Mouse (Mus musculus) embryonic facial prominence, embryonic 10.5 days (tissue): ENCODE measurements around the gene Ccdc158. TPM values are rescaled to one million over a fixed set of nuclear protein-coding genes. Genes with fewer than 3 reads are reported as not detected.

ENCODE experiments used
- DNase-seq: peaks from one replicate; pipeline ENCODE4 v3.0.0-alpha.2; 2017; ENCODE audit warnings: low spot score
- H3K27ac ChIP-seq: fragments of 300-500 bp; sonication (generic); replicated peaks from 2 replicates; pipeline ENCODE4 v1.5.1; 2016; ENCODE audit warnings: mild to moderate bottlenecking
- H3K27me3 ChIP-seq: fragments of 300-500 bp; sonication (generic); replicated peaks from 2 replicates; pipeline ENCODE4 v1.6.1; 2016; ENCODE audit warnings: low read depth, mild to moderate bottlenecking; ENCODE audit not compliant: poor library complexity, severe bottlenecking
- H3K36me3 ChIP-seq: fragments of 300-500 bp; sonication (generic); replicated peaks from 2 replicates; pipeline ENCODE4 v1.6.1; 2016; ENCODE audit warnings: mild to moderate bottlenecking, moderate library complexity
- H3K4me1 ChIP-seq: fragments of 300-500 bp; sonication (generic); 2 replicates; pipeline ENCODE4 v1.6.1; 2016
- H3K4me3 ChIP-seq: fragments of 300-500 bp; sonication (generic); 2 replicates; pipeline ENCODE4 v1.5.1; 2016; ENCODE audit warnings: mild to moderate bottlenecking, moderate library complexity
- H3K9me3 ChIP-seq: fragments of 300-500 bp; sonication (generic); 2 replicates; pipeline ENCODE4 v1.6.1; 2016; ENCODE audit warnings: mild to moderate bottlenecking
- WGBS: fragments of 180-500 bp; shearing (Covaris S2); methylation state at CpG from one replicate; pipeline ENCODE4 v1.1.7; 2016; 5-methylcytosine and 5-hydroxymethylcytosine counted together
- polyA plus RNA-seq: library from polyadenylated mRNA; unstranded; fragments of >200 nt; fragmentation: Nextera tagmentation; extraction: Ambion mirVana; gene quantifications from 2 replicates; pipeline ENCODE4 v1.2.1, GENCODE M21; 2016

Gene Ccdc158
- polyA plus RNA-seq = 0.54 and 0.92 TPM in 2 replicates

DNA sequence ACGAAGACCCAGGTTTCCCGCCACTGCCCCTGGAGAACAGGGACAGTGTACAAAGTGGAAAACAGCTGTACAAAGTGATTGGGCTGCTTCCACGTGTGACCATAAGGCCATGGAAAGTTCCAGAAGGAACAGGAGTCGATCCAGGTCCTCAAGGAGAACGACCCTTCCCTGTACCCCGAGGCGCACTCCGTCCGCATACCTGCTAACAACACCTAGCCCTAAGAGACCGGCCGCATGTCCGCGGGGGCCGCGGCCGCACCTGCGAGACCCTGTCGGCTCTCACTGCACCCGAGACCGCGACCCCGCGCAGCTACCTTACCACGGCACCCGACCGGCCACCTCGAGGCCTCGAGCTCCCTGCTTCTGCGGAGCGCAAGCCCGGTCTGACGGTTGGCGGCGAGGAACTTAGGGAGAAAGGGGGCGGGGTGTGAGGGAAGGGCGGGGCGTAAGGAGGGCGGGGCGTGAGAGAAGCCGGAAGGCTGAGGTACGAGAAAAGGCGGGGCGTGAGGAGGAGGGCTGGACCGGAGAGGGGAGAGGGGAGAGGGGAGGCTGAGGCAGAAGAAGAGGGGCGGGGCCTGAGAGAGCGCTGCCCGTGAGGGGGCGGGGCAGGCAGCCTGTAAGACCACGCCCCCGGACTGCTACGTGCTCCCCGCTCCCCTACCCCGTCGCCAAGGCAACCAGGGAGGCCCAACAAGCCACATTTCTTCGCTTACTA lies at the start of gene Ccdc158:
TSS of gene Ccdc158 (minus strand) at position 413 of the 715 bp plus-strand sequence.
- Histone ChIP-seq H3K9me3 (no peaks in the 10 kb centered on the region), H3K4me3 (peak within 1 kb of the TSS; percentile 61), H3K27me3 (peaks cover 13% of the 10 kb centered on the region; the same call in 1 of the 2 replicates), H3K4me1 (peaks cover 14% of the 10 kb centered on the region), H3K27ac (peak within 1 kb of the TSS; percentile 66), H3K36me3 (no peaks in the 10 kb centered on the region)
- 15% methylated on average over 53 of the region's 55 CpGs for WGBS
- peak; percentile 96 for DNase-seq

DNA sequence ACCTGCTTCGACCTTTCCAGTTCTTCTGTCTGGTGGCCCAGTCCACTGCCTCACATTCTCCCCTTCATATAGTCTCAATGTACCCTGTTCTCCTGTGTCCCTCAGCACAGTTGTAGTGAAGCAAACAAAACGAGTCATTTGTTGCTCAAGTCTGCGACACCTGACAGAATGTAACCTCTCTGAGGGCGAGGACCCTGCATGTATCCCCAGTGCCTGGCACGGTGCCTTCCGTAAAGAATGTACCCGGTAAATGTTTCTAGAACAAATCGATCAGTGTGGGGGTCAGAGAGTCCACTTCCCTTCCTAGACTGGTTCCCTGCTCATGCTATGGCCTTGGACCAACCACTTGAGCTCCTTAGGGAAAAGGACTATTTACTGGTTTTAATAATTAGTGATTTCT lies 46.5 kb upstream of the Ccdc158 start:
- H3K4me3 ChIP-seq = no peak overlapping the region
- no peak overlapping the region for H3K27ac ChIP-seq
- no peaks in the 10 kb centered on the region for H3K9me3 ChIP-seq
- H3K27me3 ChIP-seq = no peaks in the 10 kb centered on the region
- WGBS = 93% methylated on average over 8 of the region's 8 CpGs
- no peak for DNase-seq
- H3K4me1 ChIP-seq = 0 out of 2 replicates have a peak, but pooled peaks cover 8% of the 10 kb centered on the region
- no peaks in the 10 kb centered on the region for H3K36me3 ChIP-seq

DNA sequence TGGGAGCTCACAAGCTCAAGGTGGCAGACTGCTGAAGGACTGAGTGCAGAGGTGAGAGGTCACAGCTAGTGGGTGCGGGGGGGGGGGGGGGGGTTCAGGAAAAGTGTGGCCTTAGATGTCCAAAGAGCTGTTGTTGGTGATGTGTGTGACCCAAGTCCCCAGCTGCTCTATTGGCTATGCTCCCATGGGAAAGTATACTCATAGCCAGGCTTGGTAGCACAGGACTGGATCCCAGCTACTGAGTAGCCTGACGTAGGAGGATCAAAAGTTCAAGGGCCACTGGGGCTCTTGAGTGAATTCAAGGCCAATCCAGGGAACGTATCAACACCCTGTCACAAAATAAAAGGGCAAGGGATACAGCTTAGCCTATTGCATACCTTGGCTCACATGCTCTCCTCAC lies 43.8 kb upstream of the Ccdc158 start:
- DNase-seq = no peak
- Histone ChIP-seq H3K36me3 (no peaks in the 10 kb centered on the region), H3K27me3 (no peaks in the 10 kb centered on the region), H3K9me3 (no peaks in the 10 kb centered on the region), H3K4me3 (no peak overlapping the region), H3K27ac (no peak overlapping the region), H3K4me1 (peaks cover 17% of the 10 kb centered on the region; the same call in 1 of the 2 replicates)
- WGBS = 60% methylated on average over 3 of the region's 3 CpGs

DNA sequence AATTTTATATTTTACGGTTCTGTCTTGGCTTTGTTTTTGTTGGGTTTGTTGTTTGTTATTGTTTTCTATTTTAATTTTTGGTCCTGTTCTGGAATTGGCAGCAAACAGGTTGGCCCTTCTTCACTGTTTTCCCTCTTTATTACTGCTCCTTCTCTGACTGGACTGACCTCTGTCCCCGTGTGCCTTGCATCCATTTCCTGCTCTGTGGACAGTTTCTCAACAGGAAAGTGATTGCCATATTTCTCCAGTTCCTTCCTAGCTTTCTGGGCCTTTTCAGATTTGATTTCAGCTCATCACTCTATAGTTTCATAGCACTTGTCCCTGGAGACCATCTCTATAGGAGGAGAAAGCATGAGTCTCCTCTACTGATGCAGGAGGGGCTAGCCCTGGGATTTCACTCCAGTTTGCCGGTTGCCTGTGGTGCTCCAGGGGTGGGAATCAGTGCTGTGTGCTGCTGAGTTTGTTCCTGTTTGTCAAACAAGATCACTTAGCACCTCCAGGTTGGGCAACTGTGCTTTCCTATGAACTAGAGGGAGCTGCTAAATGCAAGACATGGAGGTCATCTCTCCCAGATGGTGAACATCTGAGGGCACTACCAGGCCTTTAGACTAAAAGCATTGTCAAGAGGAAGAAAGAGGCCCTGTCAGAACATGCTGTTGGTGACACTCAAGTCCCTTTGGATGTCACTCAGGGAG lies 42.7 kb upstream of the Ccdc158 start:
- Histone ChIP-seq H3K36me3 (no peaks in the 10 kb centered on the region), H3K27me3 (no peaks in the 10 kb centered on the region), H3K9me3 (no peaks in the 10 kb centered on the region), H3K4me3 (no peak overlapping the region), H3K27ac (no peak overlapping the region), H3K4me1 (peaks cover 22% of the 10 kb centered on the region)
- no peak for DNase-seq
- WGBS = 74% methylated on average over 3 of the region's 3 CpGs

DNA sequence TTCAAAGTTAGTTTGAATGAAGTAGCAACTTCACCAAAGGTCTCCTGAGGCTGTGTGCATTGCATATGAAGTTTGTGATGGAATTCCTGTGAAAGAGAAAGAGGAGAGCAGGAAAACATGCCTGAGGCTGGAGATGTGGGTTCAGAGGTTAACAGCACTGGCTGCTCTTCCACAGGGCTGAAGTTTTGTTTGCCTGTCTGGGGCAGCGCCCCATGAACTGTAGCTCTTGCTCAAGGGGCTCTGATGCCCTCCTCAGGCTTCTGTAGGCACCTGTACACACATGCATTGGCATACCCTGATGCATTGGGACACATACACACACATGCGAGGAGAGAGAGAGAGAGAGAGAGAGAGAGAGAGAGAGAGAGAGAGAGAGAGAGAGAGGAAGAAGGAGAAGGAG lies 40.8 kb upstream of the Ccdc158 start:
- H3K9me3 ChIP-seq = no peaks in the 10 kb centered on the region
- H3K36me3 ChIP-seq = no peaks in the 10 kb centered on the region
- peaks cover 29% of the 10 kb centered on the region for H3K4me1 ChIP-seq
- H3K27me3 ChIP-seq = no peaks in the 10 kb centered on the region
- H3K4me3 ChIP-seq = no peak overlapping the region
- 74% methylated on average over 2 of the region's 2 CpGs for WGBS
- DNase-seq = no peak
- no peak overlapping the region for H3K27ac ChIP-seq

DNA sequence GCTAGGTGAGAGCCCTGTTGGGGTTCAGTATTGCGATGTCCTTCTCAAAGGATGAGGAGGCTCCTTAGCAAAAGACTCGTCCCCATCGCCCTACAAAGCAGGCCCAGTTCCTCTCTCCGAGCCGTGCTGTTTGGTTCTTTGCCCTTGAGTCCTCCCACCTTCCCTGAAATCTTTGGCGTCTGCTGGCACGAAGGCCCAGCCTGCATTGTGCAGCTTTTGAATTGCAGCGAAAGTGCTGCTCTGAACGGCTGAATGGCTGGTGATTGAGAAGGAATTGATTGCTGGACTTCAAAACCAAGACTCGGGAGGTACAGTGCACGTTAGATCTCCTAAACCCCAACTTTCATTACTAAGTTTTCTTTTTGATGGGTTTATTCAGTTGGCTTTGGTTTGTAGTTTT lies 40.2 kb upstream of the Ccdc158 start:
- 61% methylated on average over 11 of the region's 11 CpGs for WGBS
- Histone ChIP-seq H3K27ac (no peak overlapping the region; the same call in 1 of the 2 replicates), H3K4me1 (peaks cover 35% of the 10 kb centered on the region)

DNA sequence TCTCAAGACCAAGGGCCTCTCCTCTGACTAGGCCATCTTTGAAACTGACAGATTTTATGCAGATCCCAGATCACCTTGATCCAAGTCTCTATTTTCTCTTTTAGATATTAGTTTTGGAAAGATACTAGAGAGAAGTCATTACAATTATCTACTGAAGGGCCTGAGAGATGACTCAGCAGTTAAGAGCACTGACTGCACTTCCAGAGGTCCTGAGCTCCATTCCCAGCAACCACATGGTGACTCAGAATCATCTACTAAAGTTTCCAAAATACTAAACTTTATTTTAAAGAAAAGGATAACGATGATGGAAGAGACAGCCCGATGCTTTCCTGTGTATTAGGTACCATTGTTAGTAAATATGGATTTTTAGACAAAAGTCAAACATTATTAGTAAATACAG lies 39.8 kb upstream of the Ccdc158 start:
- no peak overlapping the region; the same call in 1 of the 2 replicates for H3K27ac ChIP-seq
- H3K9me3 ChIP-seq = no peaks in the 10 kb centered on the region
- H3K36me3 ChIP-seq = no peaks in the 10 kb centered on the region
- WGBS = 96% methylated on average over 2 of the region's 2 CpGs
- peaks cover 37% of the 10 kb centered on the region for H3K4me1 ChIP-seq
- H3K27me3 ChIP-seq = no peaks in the 10 kb centered on the region
- DNase-seq = no peak
- no peak overlapping the region for H3K4me3 ChIP-seq

More for the DNA sequence above, 40.2 kb upstream of the Ccdc158 start:
- Histone ChIP-seq H3K4me3 (no peak overlapping the region), H3K27me3 (no peaks in the 10 kb centered on the region), H3K36me3 (no peaks in the 10 kb centered on the region), H3K9me3 (no peaks in the 10 kb centered on the region)
- no peak for DNase-seq

DNA sequence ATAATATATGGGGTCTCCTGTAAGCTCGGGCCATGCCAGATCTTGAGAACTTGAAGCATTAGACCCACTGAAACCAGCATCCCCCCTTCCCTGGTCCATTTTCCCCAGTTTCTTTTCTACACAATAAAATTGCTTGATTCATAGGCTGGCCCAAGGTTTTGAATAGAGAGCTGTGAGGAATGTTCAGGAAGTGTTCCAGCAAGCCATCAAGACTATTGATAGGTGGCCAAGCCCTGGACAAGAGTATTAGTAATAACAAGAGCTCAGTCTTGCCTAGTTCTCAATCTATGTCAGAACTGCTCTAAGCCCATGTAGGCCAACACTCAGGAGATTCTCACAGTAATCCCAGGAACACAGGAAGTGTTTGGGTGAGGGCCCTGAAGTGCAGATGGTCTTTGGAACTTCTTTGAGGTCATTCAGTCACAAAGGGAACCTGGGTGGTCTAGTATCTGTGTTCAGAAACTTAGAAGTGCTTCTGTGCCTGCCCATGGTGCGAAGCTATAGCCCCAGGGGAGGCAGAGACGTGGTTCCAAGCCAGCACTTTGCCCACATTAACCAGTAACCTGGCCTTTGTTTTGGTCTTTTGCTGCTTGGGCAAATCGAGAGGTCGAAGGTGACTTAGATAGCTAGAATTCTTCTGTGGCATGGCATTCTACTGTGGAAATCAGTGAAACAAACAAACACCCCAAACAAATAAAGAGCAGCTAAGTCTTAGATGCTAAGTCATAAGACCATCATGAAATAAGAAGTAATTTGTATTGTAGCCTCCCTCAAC lies 37.7 kb upstream of the Ccdc158 start:
- WGBS = 72% methylated on average over 5 of the region's 5 CpGs
- no peak overlapping the region for H3K27ac ChIP-seq
- DNase-seq = no peak

DNA sequence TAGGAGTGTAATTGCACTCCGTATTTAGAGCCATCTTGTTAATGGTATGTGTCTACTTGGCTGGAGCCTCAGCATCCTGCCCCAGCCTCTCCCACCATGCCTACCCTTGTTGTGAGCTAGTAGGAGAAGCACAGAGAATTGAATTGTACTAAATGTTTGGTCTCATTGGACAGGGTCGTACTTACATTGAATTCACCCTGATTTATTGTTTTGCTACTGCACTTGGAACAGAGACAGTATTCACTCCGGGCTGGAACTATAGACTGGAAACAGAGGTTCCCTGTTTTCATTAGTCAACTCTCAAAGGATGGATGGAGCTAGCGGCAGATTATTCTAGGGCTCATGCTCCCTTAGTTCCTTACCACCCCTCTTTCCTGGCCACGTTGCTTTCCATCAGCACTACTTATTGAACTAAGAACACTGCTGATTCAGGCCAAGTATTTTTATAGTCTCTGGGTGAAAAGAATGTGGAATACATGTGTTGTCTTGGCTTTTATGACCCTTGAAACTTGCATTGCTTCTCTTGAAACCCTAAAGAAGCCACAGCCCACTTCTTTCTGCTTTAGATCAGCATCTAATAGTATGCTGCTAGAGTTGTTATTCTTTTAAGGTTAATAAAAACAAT lies 36.7 kb upstream of the Ccdc158 start:
- H3K27ac ChIP-seq = no peak overlapping the region
- H3K36me3 ChIP-seq = no peaks in the 10 kb centered on the region
- H3K9me3 ChIP-seq = no peaks in the 10 kb centered on the region
- peaks cover 52% of the 10 kb centered on the region for H3K4me1 ChIP-seq
- 73% methylated on average over 5 of the region's 5 CpGs for WGBS
- no peak for DNase-seq
- no peaks in the 10 kb centered on the region for H3K27me3 ChIP-seq
- H3K4me3 ChIP-seq = no peak overlapping the region

More for the DNA sequence above, 37.7 kb upstream of the Ccdc158 start:
- no peaks in the 10 kb centered on the region for H3K36me3 ChIP-seq
- no peaks in the 10 kb centered on the region for H3K27me3 ChIP-seq
- H3K9me3 ChIP-seq = no peaks in the 10 kb centered on the region
- peaks cover 48% of the 10 kb centered on the region for H3K4me1 ChIP-seq
- no peak overlapping the region for H3K4me3 ChIP-seq

DNA sequence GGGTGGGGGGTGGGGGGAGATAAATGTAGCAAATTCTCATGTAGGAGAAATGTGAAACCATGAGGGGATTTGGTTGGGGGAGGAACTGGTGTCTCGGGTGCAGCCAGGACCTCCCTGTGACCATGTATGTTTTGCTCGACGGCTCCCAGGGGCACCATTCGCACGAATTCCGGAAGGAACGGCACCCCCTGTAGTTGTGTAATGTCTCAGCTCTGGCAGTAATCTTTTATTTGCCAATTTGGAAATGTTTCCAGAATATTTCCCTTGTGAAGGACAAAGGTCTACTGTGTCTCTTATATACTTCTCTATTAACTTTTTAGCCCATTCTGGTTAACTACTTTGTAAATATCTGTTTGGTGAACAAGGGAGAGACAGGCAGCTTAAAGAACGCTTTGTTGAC lies 35.7 kb upstream of the Ccdc158 start:
- Histone ChIP-seq H3K9me3 (no peaks in the 10 kb centered on the region), H3K4me1 (peaks cover 57% of the 10 kb centered on the region), H3K27me3 (no peaks in the 10 kb centered on the region), H3K4me3 (no peak overlapping the region), H3K36me3 (no peaks in the 10 kb centered on the region), H3K27ac (no peak overlapping the region)
- DNase-seq = no peak
- 79% methylated on average over 8 of the region's 8 CpGs for WGBS

DNA sequence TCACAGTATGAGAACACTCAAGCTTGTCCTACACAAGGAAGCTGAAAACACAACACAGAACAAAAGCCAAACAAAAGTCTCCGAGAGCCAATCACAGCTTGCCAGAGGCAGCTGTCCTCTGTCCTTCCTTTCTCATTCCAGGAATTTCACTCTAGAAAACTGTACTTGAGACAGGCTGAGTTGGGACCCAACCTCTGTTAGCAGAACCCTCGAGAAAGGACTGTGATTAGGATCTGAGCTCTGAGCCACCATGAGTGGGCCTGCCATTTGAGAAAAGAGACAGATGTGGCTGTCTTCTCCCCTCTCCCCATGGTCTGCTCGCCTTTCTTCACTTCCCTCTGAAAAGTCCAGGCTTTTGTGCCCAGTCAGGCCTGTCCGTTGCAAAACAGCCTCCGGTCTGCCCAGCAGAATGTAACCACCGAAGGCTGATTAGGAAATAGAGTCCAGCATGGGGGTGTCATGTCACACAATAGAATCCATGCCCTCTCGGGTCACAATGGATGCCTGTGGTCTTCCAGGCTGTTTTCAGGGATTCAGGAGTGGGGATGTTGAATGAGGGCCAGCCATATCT lies 32.9 kb upstream of the Ccdc158 start:
- H3K9me3 ChIP-seq = no peaks in the 10 kb centered on the region
- H3K4me1 ChIP-seq = peaks cover 51% of the 10 kb centered on the region
- H3K27ac ChIP-seq = peak overlapping the region; percentile 72
- no peak overlapping the region for H3K4me3 ChIP-seq
- WGBS = 41% methylated on average over 7 of the region's 7 CpGs
- no peaks in the 10 kb centered on the region for H3K36me3 ChIP-seq
- H3K27me3 ChIP-seq = no peaks in the 10 kb centered on the region
- DNase-seq = no peak

DNA sequence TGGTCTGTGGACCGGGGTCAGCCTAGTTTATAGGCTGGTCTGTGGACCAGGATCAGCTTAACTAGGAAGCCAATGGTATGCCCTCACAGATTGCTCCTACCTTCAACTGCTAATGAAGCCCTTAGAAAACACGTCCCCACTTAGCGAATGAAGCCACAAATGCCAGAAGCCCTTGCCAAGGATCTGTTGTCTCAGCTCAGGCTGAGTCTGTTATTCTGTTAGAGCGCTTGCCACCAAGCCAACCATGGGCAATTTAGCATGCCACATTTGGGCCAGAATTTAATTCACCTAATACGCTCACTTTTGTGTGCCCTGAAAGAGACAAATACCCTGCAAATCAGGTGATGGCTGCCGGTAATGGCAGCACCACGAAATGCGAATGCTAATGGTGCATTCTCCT lies 28.6 kb upstream of the Ccdc158 start:
- H3K9me3 ChIP-seq = no peaks in the 10 kb centered on the region
- DNase-seq = no peak
- WGBS = 90% methylated on average over 8 of the region's 8 CpGs
- H3K4me1 ChIP-seq = peaks cover 35% of the 10 kb centered on the region
- no peak overlapping the region for H3K4me3 ChIP-seq
- no peaks in the 10 kb centered on the region for H3K27me3 ChIP-seq
- H3K36me3 ChIP-seq = no peaks in the 10 kb centered on the region
- no peak overlapping the region for H3K27ac ChIP-seq
